Mouse (Mus musculus) layer of hippocampus, adult 9-11 months (tissue): ENCODE measurements around the gene Rdh16f2.
A peak's percentile ranks its signal among the peaks of the same experiment; 100 is the strongest.
"Not testable (repeated sequence)": the region's sequence is repeated elsewhere in the genome, so short reads cannot be mapped to it uniquely, and the experiment has no call there.

ENCODE experiments used
- DNase-seq: peaks from one replicate; pipeline ENCODE4 v3.0.0; 2022

Rdh16f2 gene

GRCm38 (mm10) chr10:127866232-127866631, at the start of gene Rdh16f2:
Gene Rdh16f2, plus strand, starts transcription at chr10:127866474.
- no peak for DNase-seq

GRCm38 (mm10) chr10:127817268-127817910, 48.9 kb upstream of the Rdh16f2 start:
- DNase-seq, result not testable (repeated sequence)

- not testable (repeated sequence) for DNase-seq
Observed at GRCm38 (mm10) chr10:127821806-127822205, 44.5 kb upstream of the Rdh16f2 start.

- no peak for DNase-seq
Observed at GRCm38 (mm10) chr10:127825386-127825785, 40.9 kb upstream of the Rdh16f2 start.

GRCm38 (mm10) chr10:127829121-127829520, 37.2 kb upstream of the Rdh16f2 start:
- no peak for DNase-seq

GRCm38 (mm10) chr10:127834186-127834585, 32.1 kb upstream of the Rdh16f2 start:
- DNase-seq, result not testable (repeated sequence)

GRCm38 (mm10) chr10:127835292-127835691, 31.0 kb upstream of the Rdh16f2 start:
- no peak for DNase-seq

- DNase-seq, result not testable (repeated sequence)
Observed at GRCm38 (mm10) chr10:127837793-127838192, 28.5 kb upstream of the Rdh16f2 start.

- DNase-seq, result peak; percentile 17
Observed at GRCm38 (mm10) chr10:127838539-127838938, 27.7 kb upstream of the Rdh16f2 start.

GRCm38 (mm10) chr10:127840776-127841175, 25.5 kb upstream of the Rdh16f2 start:
- no peak for DNase-seq

GRCm38 (mm10) chr10:127845945-127846344, 20.3 kb upstream of the Rdh16f2 start:
- DNase-seq, result not testable (repeated sequence)

GRCm38 (mm10) chr10:127848089-127848488, 18.2 kb upstream of the Rdh16f2 start:
- no peak for DNase-seq

- DNase-seq, result no peak
Observed at GRCm38 (mm10) chr10:127849628-127850027, 16.6 kb upstream of the Rdh16f2 start, which contains the start of gene Rdh19. Gene Rdh19, plus strand, starts transcription at chr10:127849928.

- peak; percentile 19 for DNase-seq
Observed at GRCm38 (mm10) chr10:127856376-127856775, 9.9 kb upstream of the Rdh16f2 start.

- no peak for DNase-seq
Observed at GRCm38 (mm10) chr10:127864931-127865330, 1.3 kb upstream of the Rdh16f2 start.

- no peak for DNase-seq
Observed at GRCm38 (mm10) chr10:127872484-127872883, 6.2 kb downstream of the Rdh16f2 start.

GRCm38 (mm10) chr10:127877681-127878080, 11.4 kb downstream of the Rdh16f2 start:
- DNase-seq, result no peak

GRCm38 (mm10) chr10:127878262-127879057, 12.2 kb downstream of the Rdh16f2 start:
- no peak for DNase-seq

- no peak for DNase-seq
Observed at GRCm38 (mm10) chr10:127879155-127879688, 12.9 kb downstream of the Rdh16f2 start.

GRCm38 (mm10) chr10:127881041-127881440, 14.8 kb downstream of the Rdh16f2 start:
- no peak for DNase-seq

- no peak for DNase-seq
Observed at GRCm38 (mm10) chr10:127886551-127886950, 20.3 kb downstream of the Rdh16f2 start.

GRCm38 (mm10) chr10:127886971-127887370, 20.7 kb downstream of the Rdh16f2 start:
- DNase-seq, result no peak

- no peak for DNase-seq
Observed at GRCm38 (mm10) chr10:127888605-127889004, 22.3 kb downstream of the Rdh16f2 start, which contains the start of gene Rdh7. Gene Rdh7, minus strand, starts transcription at chr10:127888817.

GRCm38 (mm10) chr10:127891481-127891880, 25.2 kb downstream of the Rdh16f2 start:
- DNase-seq, result no peak
